Mouse (Mus musculus) spleen, adult 18-20 months (tissue): ENCODE results near the gene Sprn.
"Not testable (repeated sequence)": the region's sequence is repeated elsewhere in the genome, so short reads cannot be mapped to it uniquely, and the experiment has no call there.

Source experiments
- DNase-seq, 2 experiments: peaks; one replicate each; pipeline ENCODE4 v3.0.0; 2022; ENCODE audit warnings: mixed read lengths in 2 of 2

Gene Sprn

DNA sequence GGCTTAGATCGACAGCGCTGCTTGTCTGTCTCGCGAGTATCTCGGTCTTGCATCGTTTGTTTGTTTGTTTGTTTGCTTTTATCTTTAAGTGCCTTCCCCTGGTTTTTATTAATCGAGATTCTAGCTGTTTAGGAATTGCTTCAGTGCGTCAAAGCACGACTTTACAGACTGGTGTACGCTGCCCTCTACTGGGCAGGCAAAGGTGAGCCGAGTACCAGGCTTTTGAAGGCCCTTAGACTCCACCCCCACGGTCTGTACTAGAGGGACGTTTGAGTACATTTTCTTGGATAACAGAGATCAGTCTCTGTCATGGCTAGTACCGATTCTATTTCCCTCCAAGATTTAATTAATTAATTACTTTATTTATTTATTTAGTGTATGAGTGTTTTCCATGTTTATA lies 13.3 kb downstream of the Sprn start:
- DNase-seq = peak; percentile 42 to 66

DNA sequence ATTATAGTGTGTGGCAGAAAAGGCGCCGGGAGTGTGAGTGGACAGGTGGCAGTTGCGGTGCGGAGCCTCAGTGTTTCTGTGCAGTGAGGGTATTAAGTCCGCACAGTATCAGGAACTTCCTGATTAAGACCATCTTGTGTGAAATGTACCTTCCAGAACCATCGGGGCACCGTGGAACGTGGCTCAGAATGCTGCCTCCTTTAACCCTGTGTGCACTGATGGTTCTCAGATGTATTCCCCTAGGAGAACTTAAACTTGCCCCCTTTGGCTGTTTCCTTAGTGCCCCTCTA lies 16.7 kb downstream of the Sprn start:
- no peak for DNase-seq

DNA sequence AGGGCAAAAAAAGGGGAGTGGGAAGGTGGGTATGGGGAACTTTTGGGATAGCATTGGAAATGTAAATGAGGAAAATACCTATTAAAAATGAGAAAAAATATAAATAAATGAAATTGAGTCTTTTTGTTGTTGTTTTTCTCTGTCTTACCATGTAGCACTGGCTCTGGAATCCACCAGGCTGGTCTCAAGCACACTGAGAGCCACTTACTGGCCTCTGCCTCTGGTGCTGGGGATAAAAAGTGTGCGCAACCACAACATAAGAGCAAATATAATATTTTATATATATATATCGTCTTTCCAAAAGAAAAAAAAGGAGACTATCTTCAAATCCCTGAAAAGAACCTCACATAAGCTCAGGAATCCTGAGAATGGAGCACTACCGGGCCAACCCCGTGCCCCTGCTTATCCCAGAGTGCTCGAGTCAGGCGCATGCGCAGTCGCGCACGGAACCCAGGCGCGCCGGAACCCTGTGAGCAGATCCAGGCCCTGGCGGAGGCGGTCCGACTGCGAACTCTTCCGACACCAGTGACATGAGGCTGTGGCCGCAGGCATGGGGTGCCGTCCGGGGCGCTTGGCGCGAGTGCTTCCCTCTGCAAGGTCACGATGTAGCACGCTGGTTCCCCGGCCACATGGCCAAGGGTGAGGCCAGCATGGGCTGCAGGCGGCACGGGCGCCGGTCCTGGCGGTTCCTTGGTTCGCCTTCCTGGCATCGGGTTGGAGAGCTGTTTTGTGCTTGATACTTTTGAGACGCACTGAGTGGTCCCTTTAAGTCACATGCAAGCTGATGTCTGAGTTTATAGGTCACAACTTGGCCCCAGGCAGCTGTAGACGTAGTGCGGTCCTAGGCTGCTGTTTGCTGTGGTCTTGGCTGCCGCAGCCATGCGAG lies 17.3 kb downstream of the Sprn start, which contains the start of gene Mtg1:
TSS of gene Mtg1 (plus strand) at position 430 of the 886 bp plus-strand sequence.
- peak; percentile 92 to 96 for DNase-seq

DNA sequence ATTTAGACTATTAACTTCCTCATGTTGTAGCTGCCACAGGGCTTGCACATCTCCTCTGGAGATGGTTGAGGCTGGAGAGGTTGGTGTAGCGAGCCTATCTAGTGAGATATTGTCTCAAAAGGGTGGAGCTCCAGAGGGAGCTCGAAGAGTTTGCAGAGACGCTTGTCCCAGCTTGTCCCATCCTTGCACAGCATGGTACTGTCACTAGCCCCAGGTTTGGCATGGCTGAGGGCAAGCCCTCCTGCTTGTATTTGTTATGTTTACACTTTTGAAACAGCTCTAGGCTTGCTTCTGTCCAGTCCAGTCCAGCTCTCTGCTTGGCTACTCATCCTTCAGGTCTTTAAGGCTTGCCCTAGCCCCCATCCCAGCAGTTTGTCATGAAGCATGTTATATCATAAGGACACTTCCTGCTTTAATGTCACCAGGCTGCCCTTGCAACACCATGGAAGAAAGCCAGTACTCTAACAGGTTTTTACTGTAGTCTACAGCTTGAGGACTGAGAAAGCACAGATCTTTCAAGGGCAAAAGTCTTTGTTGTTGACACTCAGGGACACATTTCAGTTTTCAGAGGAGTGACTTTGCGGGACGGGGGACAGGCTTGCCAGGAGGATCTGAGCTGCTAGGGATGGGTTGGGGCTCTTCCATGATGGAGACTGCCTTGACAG lies 19.4 kb downstream of the Sprn start:
- no peak for DNase-seq

DNA sequence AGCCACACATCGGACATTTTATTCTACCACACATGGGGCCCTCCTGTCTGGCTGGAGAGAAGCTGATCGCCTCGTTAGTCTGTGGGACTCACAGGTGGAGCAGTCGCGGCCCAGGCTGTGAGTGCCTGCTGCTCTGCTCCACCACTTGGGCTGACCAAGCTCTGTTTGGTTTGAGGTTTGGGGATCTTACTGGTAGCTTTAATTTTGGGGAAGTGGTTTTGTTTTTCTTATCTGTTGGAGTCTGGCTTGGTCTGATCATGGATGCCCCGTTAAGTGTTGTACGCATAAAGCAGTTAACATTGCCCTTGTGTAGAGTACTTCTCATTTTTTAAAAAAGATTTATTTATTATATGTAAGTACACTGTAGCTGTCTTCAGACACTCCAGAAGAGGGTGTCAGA lies 20.6 kb downstream of the Sprn start:
- not testable (repeated sequence) for DNase-seq

DNA sequence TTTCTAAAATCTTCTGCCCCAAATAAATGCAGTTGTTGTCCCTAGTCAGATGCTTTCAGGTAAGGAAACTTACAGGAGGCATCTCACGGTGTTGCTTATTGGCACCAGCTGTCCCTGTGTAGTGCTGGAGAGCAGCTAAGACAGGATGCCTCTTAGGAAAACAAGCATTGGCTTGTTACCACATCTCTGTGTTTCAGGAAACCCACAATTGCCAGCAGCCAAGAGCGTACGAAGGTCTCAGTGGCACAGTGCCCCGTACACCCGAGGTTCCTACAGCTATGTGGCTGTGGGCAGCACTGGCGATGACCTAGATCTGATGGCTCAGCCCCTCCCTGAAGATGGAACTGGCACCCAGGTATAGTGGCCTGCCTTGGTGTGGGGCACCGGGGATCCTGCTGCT lies 22.5 kb downstream of the Sprn start:
- not testable (repeated sequence) for DNase-seq

DNA sequence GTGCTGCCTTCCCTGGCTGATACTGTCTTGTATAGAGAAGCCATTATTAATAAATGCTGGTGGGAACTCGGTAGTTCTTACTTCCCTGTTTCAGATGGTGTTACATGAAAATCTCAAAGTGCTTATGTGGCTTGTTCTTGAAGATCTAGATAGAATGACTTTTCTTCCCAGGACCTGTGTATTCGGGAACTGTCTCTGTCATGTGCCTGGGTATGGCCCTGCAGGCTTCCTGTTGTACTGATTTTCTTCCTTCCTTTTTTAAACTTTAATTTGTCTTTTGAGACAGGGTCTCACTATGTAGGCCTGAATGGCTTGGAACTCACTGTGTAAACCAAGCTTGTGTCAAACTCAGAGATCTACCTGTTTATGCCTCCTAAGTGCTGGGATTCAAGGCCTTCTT lies 26.8 kb downstream of the Sprn start:
- DNase-seq = no peak

DNA sequence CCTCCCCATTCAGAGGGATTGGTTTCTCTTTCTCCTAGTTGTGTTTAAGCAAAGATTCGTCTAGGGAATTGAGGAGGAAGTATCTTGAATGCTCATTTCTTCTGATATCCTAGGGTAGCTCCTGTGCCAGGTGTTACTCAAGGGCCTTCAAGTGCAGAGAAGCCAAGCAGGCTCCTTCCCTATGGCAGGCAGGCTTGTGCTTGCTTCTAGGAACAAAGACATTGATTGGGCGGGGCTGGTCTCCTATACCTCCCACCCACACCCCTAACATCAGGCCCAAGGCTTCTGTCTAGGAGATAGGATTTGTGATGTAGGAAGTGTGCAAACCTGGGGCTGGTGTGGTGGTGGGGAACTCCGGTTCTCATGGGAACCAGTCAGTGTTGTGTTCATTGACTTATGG lies 27.7 kb downstream of the Sprn start:
- no peak for DNase-seq

DNA sequence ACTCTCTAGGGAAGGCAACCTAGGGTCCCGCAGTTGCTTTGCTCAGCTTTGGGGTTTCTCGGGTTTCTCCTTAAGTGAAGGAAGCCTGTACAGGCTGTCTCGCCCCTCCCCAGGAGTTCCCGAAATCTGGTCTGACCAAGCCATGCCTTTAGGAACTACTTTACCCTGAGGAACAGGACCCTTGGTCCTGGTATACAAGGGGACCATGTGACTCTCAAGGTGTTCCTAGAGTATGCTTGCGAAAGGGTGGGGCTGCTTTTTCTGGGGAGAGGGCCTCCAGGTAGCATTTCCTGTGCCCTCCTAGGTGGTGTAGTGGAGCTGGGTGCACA lies 28.7 kb downstream of the Sprn start:
- DNase-seq = no peak

DNA sequence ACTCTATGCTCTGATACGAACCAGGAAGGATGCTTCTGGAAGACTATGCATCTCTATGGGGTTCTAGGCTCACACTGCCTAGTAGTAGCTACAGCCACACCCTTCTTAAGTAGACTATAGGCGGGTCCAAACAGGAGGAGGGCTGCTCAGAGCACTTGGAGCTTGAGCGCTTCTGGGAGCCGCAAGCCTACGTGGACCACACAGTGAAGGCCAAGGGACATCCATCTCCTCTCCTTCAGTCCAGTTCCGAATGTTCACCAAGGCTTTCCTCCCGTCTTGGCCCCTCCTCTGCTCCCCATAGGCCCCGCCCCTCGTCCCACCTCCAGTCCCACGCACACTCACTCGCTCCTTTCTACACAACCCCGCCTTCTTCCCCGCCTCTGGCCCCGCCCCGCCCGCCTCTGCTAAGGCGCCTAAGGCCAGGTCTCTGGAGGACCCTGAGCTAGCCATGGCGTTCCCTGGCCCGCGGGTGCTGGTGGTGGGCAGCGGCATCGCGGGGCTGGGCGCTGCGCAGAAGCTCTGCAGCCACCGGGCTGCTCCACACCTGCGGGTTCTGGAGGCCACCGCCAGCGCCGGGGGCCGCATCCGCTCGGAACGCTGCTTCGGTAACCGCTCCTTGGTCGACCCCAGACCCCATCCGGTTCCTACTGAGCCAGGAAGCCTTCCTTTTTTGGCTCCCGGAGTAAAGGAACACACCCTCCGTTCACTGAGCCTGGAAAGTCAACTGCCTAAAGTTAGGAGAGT lies 29.2 kb downstream of the Sprn start:
- peak; percentile 91 to 94 for DNase-seq

DNA sequence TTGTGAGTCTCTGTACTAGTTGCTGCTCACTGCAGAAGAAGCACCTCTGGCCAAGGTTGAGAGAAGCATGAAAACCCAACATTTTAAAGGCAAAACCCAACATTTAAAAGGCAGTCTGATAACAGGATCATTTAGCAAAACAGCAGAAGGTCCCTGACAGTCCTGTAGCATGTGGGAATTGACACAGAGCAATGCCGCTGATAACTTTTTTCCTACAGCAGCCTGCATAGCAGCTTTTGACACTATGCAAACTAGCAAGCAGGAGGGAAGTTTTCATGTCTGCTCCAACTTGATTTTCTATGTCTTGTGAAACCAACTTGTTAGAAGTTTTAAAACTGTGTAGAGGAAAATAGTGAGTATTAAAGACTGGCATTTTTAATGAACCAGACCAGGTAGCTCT lies 30.3 kb downstream of the Sprn start:
- DNase-seq = no peak

DNA sequence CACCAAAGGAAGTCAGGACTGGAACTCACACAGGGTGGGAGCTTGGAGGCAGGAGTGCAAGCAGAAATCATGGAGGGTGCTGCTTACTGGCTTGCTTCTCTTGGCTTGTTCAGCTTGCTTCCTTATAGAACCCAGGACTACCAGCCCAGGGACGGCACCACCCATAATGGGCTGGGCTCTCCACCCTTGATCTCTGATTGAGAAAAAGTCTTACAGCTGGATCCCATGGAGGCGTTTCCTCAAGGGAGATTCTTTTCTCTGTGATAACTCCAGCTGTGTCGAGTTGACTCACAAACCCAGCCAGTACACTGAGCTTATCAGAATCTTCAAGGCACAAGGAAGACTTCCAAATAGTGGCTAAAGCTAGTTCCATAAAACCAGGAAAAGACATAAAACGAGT lies 31.9 kb downstream of the Sprn start:
- DNase-seq = no peak

DNA sequence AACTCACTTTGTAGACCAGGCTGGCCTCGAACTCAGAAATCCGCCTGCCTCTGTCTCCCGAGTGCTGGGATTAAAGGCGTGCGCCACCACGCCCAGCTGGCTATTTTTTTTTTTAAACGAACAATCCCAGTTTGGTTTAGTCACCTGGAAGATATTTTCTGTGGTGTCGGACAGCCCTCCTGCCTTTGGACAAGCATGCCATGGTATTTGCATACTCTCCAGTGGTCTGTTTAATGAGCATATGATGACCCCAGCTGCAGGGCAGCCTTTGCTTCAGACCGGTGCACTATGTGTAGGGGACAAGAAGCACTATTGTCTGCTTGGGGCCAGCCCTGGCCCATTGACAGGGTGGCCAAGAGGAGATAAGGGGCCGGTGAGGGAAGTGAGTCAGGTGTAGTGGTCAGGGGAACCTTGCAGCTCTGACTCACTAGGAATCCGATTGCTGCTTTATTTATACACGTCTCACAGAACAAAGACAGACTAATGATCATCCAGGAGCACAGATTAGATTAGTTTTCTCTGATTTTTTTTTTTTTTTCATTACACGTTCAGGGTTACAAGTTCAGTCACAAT lies 33.3 kb downstream of the Sprn start:
- no peak for DNase-seq

DNA sequence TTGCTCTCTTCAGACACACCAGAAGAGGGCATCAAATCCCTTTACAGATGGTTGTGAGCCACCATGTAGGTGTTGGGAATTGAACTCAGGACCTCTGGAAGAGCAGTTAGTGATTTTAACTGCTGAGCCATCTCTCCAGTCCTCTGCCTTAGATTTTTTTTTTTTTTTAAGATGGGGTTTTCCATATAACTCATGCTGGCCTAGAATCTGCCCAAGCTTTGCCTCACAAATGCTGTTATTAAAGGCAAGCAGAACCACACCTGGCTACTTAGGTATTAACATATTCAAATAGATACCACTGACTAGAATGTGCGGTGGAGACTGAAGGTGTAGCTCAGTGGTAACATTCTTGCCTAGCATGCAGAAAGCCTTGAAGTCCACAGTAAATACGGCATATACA lies 34.2 kb downstream of the Sprn start:
- DNase-seq = no peak

DNA sequence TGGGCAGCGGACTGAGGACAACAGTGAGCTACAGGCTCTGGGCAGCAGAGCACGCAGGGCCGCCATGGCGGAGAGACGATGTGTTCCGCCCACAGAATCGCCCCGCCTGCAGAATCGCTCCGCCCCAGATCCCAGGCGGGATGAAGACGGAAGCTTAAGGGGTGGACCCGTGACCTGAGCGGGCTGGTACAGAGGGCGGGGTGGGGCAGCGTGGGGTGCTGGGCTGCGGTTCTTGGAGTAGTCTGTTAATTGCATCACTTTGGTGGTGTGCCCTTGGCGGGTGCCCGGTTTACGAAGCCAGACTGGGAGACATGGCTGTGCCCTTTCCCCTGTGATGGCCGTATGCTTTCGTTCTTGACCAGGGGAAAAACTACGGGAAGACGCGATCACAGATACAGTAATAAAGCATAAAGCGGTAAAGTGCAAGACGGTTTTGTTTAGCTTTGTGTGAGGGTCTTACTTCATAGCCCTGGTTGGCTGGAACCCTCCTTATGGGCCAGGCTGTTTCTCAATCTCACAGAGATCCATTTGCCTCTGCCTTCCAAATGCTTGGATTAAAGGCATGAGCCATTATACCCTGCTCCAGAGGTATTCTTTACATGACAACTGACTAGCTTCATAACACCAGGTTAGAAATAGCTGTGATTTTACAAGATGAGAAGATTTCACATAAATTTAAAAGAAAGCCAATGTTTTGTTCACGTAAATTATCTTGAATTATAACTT lies 38.2 kb downstream of the Sprn start, which contains the start of gene Echs1:
TSS of gene Echs1 (minus strand) at position 148 of the 726 bp plus-strand sequence.
- DNase-seq = peak; percentile 82 to 90

DNA sequence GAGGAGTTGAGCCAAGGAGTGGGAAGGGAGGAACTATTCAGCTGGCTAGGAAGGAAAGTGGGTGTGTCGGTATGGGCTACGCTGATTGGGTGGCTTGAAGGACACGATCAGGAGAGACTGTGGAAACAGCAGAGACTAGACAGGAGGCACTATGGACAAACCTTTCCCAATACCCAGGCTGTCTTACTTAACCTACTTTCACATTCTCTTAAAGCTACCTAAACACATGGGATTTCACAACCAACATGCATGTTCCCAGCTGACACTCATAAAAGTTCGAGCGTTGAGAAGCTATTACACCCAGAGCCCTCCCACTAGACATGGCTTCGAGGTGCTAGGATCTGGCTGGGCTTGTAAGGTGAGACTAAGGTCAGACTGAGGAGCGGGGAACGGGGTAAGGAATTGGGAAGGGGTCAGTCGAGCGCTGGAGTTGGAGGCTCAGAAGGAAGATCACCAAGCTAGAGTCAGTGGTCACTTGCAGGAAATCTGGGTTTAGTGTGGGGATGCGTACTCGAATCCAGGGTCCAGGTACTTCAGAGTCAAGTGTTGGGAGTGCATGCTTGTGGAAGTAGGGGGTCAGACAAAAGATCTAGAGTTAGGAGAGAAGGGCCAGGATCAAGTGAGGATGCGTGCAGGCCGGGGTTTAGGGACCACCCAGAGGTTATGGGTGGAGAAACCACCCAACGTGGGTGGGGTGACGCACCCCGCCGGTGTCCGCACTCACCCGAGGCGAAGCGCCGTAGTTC lies 38.9 kb downstream of the Sprn start, which contains the start of gene Paox:
TSS of gene Paox (plus strand) at position 217 of the 746 bp plus-strand sequence.
- no peak for DNase-seq

DNA sequence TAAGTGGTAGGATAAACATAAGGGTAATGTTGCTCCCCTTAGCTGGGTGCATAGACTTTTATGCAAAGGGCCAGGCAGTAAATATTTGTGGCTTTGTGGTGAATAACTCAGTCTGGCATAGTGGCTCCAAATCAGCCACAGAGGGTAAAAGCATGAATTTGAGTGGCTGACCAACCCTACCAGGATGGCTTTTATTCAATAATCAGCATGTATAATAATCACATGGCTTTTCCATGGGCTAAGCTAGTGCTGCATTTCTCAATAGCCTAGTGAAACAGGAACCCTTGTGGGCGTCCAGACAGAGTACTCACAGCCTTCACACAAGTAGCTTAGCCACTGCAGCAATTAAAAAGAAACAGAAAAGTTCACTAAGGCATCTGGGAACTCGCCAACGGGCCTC lies 42.7 kb downstream of the Sprn start:
- DNase-seq = no peak

DNA sequence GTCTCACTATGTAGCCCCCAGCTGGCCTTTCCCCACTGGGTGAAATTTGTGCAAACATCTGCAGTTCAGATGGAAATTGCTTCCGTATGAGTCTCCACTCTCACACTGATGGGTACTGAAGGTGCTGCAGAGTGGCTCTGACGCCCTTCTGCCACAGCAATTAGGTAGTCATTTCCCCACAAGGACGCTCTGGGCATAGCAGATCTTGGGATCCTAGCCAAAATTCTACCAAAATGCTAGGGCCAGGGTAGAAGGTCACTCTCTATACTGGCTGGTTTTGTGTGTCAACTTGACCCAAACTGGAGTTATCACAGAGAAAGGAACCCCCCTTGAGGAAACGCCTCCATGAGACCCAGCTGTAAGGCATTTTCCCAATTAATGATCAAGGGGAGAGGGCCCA lies 50.7 kb downstream of the Sprn start:
- no peak for DNase-seq

DNA sequence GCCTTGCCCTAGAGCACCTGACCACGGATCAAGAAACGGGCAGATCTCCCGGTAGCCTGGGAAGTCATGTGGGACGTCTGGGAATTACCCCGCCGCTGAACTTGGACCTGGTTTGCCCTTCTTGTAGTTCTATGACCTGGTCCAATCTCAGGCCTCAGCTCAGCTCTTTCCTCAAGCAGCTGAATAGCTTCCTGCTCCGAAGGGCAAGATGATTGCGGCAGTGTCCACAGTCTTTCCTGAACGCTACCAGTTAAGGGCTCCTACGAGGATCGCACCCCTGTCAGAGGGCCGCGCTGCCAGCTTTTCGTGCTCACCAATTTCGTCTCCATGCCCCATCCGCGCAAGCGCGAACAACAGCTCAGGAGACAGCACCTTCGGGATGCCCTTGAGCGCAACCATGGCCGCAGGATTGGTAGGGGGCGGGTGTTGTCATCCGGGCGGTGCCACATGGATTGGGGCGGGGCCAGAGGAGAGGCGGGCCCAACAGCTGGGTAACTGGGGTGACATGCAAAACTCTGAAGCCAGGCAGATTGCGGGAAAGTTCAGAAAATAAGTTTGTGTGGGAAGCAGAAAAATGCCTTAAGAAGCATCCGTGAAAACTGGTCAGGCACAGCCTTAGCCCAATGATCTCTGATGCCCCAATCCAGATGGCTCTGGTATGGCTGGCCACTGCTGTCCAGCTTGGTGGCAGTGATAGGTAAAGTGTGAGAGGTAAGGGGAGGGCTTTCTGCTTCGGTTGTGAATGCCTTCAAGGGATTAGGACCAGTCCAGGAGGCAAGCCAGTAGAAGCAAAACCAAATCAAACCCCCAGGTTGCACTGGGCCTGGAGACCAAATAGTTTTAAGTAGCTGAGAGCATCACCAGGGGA lies 52.5 kb downstream of the Sprn start, which contains the start of gene Fuom:
TSS of gene Fuom (minus strand) at position 449 of the 868 bp plus-strand sequence.
- peak; percentile 67 to 78 for DNase-seq

DNA sequence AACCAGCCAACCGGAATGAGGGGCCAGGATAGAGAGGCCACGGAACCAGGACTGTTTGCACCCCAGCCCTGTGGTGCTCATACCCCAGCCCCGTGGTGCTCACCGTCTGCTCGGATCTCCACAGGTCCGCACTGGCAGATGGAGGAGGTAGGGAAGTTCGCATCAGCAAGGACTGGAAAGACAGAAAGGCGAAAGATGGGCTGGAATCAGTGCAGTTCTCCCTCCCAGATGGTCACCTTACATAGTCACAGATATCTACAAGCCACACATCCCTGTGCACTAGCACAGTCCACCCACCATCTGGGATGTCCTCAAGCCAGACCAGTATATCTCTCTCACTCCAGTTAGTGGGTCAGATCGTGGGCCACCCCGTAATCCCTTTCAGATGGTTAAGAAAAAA lies 53.2 kb downstream of the Sprn start:
- DNase-seq = no peak
